Mouse (Mus musculus): ENCODE data around the gene Map4. TPM values are rescaled to one million over a fixed set of nuclear protein-coding genes. Genes with fewer than 3 reads are reported as not detected.
A peak's percentile ranks its signal among the peaks of the same experiment; 100 is the strongest.

The Map4 gene
- polyA plus RNA-seq, 2 experiments = 7.7 to 13.5 TPM

- DNase-seq (ENCODE audit: low read depth in 3 of 3, low spot score in 3 of 3) (no peak), ATAC-seq (ENCODE audit: insufficient read depth) (no peak)
- H3K27ac ChIP-seq = no peak overlapping the region
- 59% methylated on average over 6 of the region's 6 CpGs for WGBS (ENCODE audit: insufficient replicate concordance)
- H3K27me3 ChIP-seq (ENCODE audit: control insufficient read depth, insufficient read depth, low read length) = peaks cover 12% of the 10 kb centered on the region
- peak overlapping the region; percentile 86 for H3K4me2 ChIP-seq (ENCODE audit: low read depth)
- no peak overlapping the region; the same call in 1 of the 2 replicates for H3K9ac ChIP-seq (replicated peaks)
- peaks cover 0 to 2% of the 10 kb centered on the region in 2 experiments; a peak in 2 of 4 replicates for H3K4me1 ChIP-seq (replicated peaks; ENCODE audit: control insufficient read depth in 2 of 2, insufficient read depth in 2 of 2, low read length in 1 of 2)
- no peaks in the 10 kb centered on the region for H3K9me3 ChIP-seq (ENCODE audit: control insufficient read depth, low read length)
- no peak for TF ChIP-seq EP300 (IDR thresholded peaks at IDR 0.05; ENCODE audit: low read depth)
- TF ChIP-seq CTCF (IDR thresholded peaks at IDR 0.05; ENCODE audit: low read depth) = no peak
- H3K36me3 ChIP-seq (replicated peaks; ENCODE audit: control insufficient read depth, insufficient read depth, low read depth) = no peaks in the 10 kb centered on the region
- H3K4me3 ChIP-seq (ENCODE audit: insufficient read depth in 1 of 2, low read depth in 2 of 2, low read length in 2 of 2) = peak overlapping the region in 1 of 2 experiments; percentile 59; a peak in 2 of 4 replicates
Observed at GRCm38 (mm10) chr9:109930752-109931151, 508 bp upstream of the Map4 start.

DNA sequence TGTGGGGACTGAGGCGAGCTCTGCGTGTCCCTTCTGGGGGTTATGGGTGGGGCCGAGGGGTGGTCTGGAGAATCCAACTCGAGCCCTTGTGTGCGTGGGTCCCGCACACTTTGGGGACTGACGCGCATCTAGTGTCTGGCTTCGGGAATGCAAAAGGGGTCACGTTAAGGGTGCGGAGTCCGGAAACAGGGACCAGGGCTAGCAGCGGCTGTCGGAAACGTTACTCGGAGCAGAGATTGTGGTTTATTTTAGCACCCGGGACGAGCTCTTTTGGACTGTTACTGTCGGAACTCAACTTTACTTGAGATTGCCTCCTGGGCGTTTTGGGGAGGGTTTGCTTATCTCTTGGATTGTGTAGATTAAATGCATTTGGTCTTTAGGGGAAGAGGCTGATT is 1.1 kb downstream of the Map4 start:
- Histone ChIP-seq H3K27ac (no peak overlapping the region), H3K4me1 (replicated peaks; ENCODE audit: control insufficient read depth in 2 of 2, insufficient read depth in 2 of 2, low read length in 1 of 2) (peaks cover 0 to 2% of the 10 kb centered on the region in 2 experiments; a peak in 2 of 4 replicates), H3K27me3 (ENCODE audit: control insufficient read depth, insufficient read depth, low read length) (peaks cover 12% of the 10 kb centered on the region), H3K9ac (replicated peaks) (peak overlapping the region; percentile 58), H3K9me3 (ENCODE audit: control insufficient read depth, low read length) (no peaks in the 10 kb centered on the region), H3K36me3 (replicated peaks; ENCODE audit: control insufficient read depth, insufficient read depth, low read depth) (no peaks in the 10 kb centered on the region), H3K4me3 (ENCODE audit: insufficient read depth in 1 of 2, low read depth in 2 of 2, low read length in 2 of 2) (peak overlapping the region; percentile 59), H3K4me2 (ENCODE audit: low read depth) (peak overlapping the region; percentile 86)
- DNase-seq (ENCODE audit: low read depth in 3 of 3, low spot score in 3 of 3) (no peak), ATAC-seq (ENCODE audit: insufficient read depth) (no peak)
- TF ChIP-seq EP300 (IDR thresholded peaks at IDR 0.05; ENCODE audit: low read depth) = no peak
- TF ChIP-seq CTCF (IDR thresholded peaks at IDR 0.05; ENCODE audit: low read depth) = no peak
- under 1% methylated on average over 20 of the region's 20 CpGs for WGBS (ENCODE audit: insufficient replicate concordance)

- no peak overlapping the region for H3K27ac ChIP-seq
- H3K4me1 ChIP-seq (replicated peaks; ENCODE audit: control insufficient read depth in 2 of 2, insufficient read depth in 2 of 2, low read length in 1 of 2) = peaks cover 0 to 2% of the 10 kb centered on the region in 2 experiments; a peak in 2 of 4 replicates
- DNase-seq (ENCODE audit: low read depth in 3 of 3, low spot score in 3 of 3) = no peak
- no peaks in the 10 kb centered on the region for H3K36me3 ChIP-seq (replicated peaks; ENCODE audit: control insufficient read depth, insufficient read depth, low read depth)
- H3K9ac ChIP-seq (replicated peaks) = peak overlapping the region; percentile 10; the same call in 1 of the 2 replicates
- TF ChIP-seq CTCF (IDR thresholded peaks at IDR 0.05; ENCODE audit: low read depth) (0 out of 2 replicates have a peak, but pooled peaks have one; percentile 10), EP300 (IDR thresholded peaks at IDR 0.05; ENCODE audit: low read depth) (no peak)
- peaks cover 12% of the 10 kb centered on the region for H3K27me3 ChIP-seq (ENCODE audit: control insufficient read depth, insufficient read depth, low read length)
- no peaks in the 10 kb centered on the region for H3K9me3 ChIP-seq (ENCODE audit: control insufficient read depth, low read length)
- 5% methylated on average over 12 of the region's 12 CpGs for WGBS (ENCODE audit: insufficient replicate concordance)
- H3K4me3 ChIP-seq (ENCODE audit: insufficient read depth in 1 of 2, low read depth in 2 of 2, low read length in 2 of 2) = peak overlapping the region; percentile 59
- H3K4me2 ChIP-seq (ENCODE audit: low read depth) = peak overlapping the region; percentile 86
- no peak for ATAC-seq (ENCODE audit: insufficient read depth)
Observed at GRCm38 (mm10) chr9:109932756-109933375, 1.6 kb downstream of the Map4 start.

DNA sequence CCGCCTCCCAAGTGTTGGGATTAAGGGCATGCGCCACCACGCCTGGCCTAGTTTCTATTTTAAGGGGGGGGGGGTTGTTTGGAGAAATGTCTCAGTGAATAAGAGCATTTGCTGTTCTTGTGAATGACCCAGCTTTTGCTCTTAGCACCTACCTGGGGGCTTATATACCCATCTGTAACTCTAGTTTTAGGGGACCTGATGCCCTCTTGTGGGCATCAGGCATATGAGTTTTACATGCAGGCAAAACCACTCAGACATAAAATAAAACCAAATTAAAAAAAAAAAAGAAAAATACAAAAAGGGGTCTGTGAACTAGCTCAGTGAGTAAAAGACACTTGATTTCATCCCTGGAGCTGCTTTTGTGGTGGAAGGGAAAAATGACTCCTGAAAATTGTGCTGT is 8.1 kb downstream of the Map4 start:
- Histone ChIP-seq H3K9me3 (ENCODE audit: control insufficient read depth, low read length) (no peaks in the 10 kb centered on the region), H3K4me3 (ENCODE audit: insufficient read depth in 1 of 2, low read depth in 2 of 2, low read length in 2 of 2) (no peak overlapping the region), H3K36me3 (replicated peaks; ENCODE audit: control insufficient read depth, insufficient read depth, low read depth) (no peaks in the 10 kb centered on the region), H3K27me3 (ENCODE audit: control insufficient read depth, insufficient read depth, low read length) (no peaks in the 10 kb centered on the region), H3K27ac (no peak overlapping the region), H3K9ac (replicated peaks) (no peak overlapping the region), H3K4me1 (replicated peaks; ENCODE audit: control insufficient read depth in 2 of 2, insufficient read depth in 2 of 2, low read length in 1 of 2) (no peaks in the 10 kb centered on the region), H3K4me2 (ENCODE audit: low read depth) (no peak overlapping the region)
- no peak for DNase-seq (ENCODE audit: low read depth in 3 of 3, low spot score in 3 of 3)
- 76% methylated on average over 3 of the region's 3 CpGs for WGBS (ENCODE audit: insufficient replicate concordance)
- no peak for ATAC-seq (ENCODE audit: insufficient read depth)
- TF ChIP-seq CTCF (IDR thresholded peaks at IDR 0.05; ENCODE audit: low read depth) (no peak), EP300 (IDR thresholded peaks at IDR 0.05; ENCODE audit: low read depth) (no peak)

DNA sequence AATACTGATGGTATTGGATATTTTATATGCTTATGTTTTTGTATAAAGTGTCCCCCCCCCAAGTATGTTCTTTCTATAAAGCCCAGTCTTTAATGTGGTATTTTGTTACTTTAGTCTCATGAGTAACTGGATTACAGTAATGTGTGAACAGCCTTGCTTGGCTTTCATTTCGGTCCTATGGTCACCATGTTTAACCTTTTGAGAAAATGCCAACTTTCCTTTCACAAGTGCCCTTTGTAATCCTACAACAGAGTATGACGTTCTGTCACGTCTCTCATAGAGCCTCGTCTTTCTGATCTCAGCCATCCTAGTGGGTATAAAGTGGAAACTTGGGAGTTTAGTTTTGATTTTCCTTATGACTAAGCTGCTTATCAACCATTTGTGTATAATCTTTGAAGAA is 11.5 kb downstream of the Map4 start:
- no peak overlapping the region for H3K9ac ChIP-seq (replicated peaks)
- H3K9me3 ChIP-seq (ENCODE audit: control insufficient read depth, low read length) = no peaks in the 10 kb centered on the region
- no peaks in the 10 kb centered on the region for H3K36me3 ChIP-seq (replicated peaks; ENCODE audit: control insufficient read depth, insufficient read depth, low read depth)
- 64% methylated on average over 4 of the region's 4 CpGs for WGBS (ENCODE audit: insufficient replicate concordance)
- H3K4me3 ChIP-seq (ENCODE audit: insufficient read depth in 1 of 2, low read depth in 2 of 2, low read length in 2 of 2) = no peak overlapping the region
- TF ChIP-seq EP300 (IDR thresholded peaks at IDR 0.05; ENCODE audit: low read depth) (no peak), CTCF (IDR thresholded peaks at IDR 0.05; ENCODE audit: low read depth) (no peak)
- no peaks in the 10 kb centered on the region for H3K4me1 ChIP-seq (replicated peaks; ENCODE audit: control insufficient read depth in 2 of 2, insufficient read depth in 2 of 2, low read length in 1 of 2)
- DNase-seq (ENCODE audit: low read depth in 3 of 3, low spot score in 3 of 3) = no peak
- ATAC-seq (ENCODE audit: insufficient read depth) = no peak
- H3K4me2 ChIP-seq (ENCODE audit: low read depth) = no peak overlapping the region
- H3K27ac ChIP-seq = no peak overlapping the region
- no peaks in the 10 kb centered on the region for H3K27me3 ChIP-seq (ENCODE audit: control insufficient read depth, insufficient read depth, low read length)

All from liver, embryonic 14.5 days (tissue).